Mouse (Mus musculus) testis, adult 2 months (tissue): ENCODE results near the gene Slc11a2. TPM values are rescaled to one million over a fixed set of nuclear protein-coding genes. Genes with fewer than 3 reads are reported as not detected.
"Not testable (repeated sequence)": the region's sequence is repeated elsewhere in the genome, so short reads cannot be mapped to it uniquely, and the experiment has no call there.

Experiments used
- H3K27ac ChIP-seq: fragments of 200-500 bp; 2 replicates; pipeline ENCODE4 v1.5.1; 2012; ENCODE audit warnings: low read depth, low read length; ENCODE audit not compliant: control insufficient read depth, insufficient read depth
- H3K27me3 ChIP-seq: fragments of 200-500 bp; 2 replicates; pipeline ENCODE4 v1.6.1; 2012; ENCODE audit warnings: mild to moderate bottlenecking, low read length, moderate library complexity; ENCODE audit not compliant: control insufficient read depth, insufficient read depth
- H3K36me3 ChIP-seq: fragments of 200-500 bp; 2 replicates; pipeline ENCODE4 v1.6.1; 2012; ENCODE audit warnings: mild to moderate bottlenecking, low read length; ENCODE audit not compliant: control insufficient read depth, insufficient read depth
- H3K4me1 ChIP-seq: fragments of 200-500 bp; 2 replicates; pipeline ENCODE4 v1.6.1; 2012; ENCODE audit warnings: low read length; ENCODE audit not compliant: control insufficient read depth, insufficient read depth
- H3K4me3 ChIP-seq: fragments of 200-500 bp; 2 replicates; pipeline ENCODE4 v1.5.1; 2012; ENCODE audit warnings: low read depth, mild to moderate bottlenecking, low read length, moderate library complexity, mixed read lengths; ENCODE audit not compliant: control insufficient read depth
- CTCF ChIP-seq: fragments of 200-500 bp; IDR thresholded peaks from 2 replicates; pipeline ENCODE4 v1.5.1; 2012; ENCODE audit warnings: low read depth, mild to moderate bottlenecking, inconsistent platforms, low read length, moderate library complexity; ENCODE audit not compliant: control insufficient read depth, insufficient read depth, insufficient replicate concordance
- POLR2A ChIP-seq: fragments of 200-500 bp; IDR thresholded peaks from 2 replicates; pipeline ENCODE4 v1.6.1; 2012; ENCODE audit warnings: low read depth, mild to moderate bottlenecking, inconsistent platforms, low read length, moderate library complexity; ENCODE audit not compliant: control insufficient read depth
- polyA plus RNA-seq: library from polyadenylated mRNA; depleted of rRNA; stranded (reverse); fragments of >200 nt; gene quantifications from 2 replicates; pipeline ENCODE4 v1.2.3, GENCODE M21; 2012

Slc11a2 gene
- polyA plus RNA-seq, 1 experiment = 38.4 TPM

DNA sequence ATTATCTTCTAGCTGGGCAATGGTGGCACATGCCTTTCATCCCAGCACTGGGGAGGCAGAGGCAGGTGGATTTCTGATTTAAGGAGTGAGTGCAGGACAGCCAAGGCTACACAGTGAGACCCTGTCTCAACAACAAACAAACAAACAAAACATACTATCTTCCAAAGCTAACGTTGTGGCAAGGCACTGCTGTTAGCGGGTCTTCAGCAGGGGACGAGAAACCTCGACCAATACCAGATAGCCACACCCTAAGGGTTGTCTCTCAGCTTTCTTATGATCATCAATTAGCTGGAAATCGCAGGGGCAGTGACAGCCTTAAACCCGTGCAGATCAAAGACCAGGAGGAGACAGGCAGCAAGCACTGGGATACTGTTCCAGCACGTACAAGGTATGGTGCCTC, 60.6 kb downstream of the Slc11a2 start, which contains the start of gene Higd1c:
TSS of gene Higd1c (plus strand) at position 301 of the 400 bp plus-strand sequence.
- TF ChIP-seq POLR2A (no peak), CTCF (no peak)
- no peaks in the 10 kb centered on the region for H3K4me1 ChIP-seq
- no peaks in the 10 kb centered on the region for H3K36me3 ChIP-seq

DNA sequence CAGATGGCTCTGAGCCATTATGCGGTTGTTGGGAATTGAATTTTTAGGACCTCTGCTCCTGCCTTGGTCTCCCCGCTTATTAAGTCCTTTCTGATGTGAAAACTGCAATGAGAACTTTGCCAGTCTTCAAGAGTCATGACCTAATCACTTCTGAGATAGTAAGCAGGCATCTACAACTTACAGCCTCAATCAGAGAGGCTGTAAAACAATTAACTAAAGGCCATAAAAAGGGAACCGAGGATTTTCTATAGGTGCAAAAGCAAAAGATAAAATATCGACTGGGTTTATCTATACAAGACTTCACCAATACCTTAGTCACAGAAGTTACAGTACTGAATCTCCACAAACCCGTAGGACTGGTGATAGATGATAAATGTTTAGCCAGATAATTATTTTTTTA, 69.0 kb downstream of the Slc11a2 start:
- Histone ChIP-seq H3K27me3 (no peaks in the 10 kb centered on the region), H3K4me1 (no peaks in the 10 kb centered on the region), H3K36me3 (no peaks in the 10 kb centered on the region), H3K27ac (no peak overlapping the region), H3K4me3 (no peak overlapping the region)
- TF ChIP-seq CTCF = no peak
- no peak for TF ChIP-seq POLR2A

More for the DNA sequence above, 60.6 kb downstream of the Slc11a2 start, which contains the start of gene Higd1c:
- Histone ChIP-seq H3K4me3 (no peak within 1 kb of the TSS), H3K27ac (no peak within 1 kb of the TSS), H3K27me3 (no peaks in the 10 kb centered on the region)

DNA sequence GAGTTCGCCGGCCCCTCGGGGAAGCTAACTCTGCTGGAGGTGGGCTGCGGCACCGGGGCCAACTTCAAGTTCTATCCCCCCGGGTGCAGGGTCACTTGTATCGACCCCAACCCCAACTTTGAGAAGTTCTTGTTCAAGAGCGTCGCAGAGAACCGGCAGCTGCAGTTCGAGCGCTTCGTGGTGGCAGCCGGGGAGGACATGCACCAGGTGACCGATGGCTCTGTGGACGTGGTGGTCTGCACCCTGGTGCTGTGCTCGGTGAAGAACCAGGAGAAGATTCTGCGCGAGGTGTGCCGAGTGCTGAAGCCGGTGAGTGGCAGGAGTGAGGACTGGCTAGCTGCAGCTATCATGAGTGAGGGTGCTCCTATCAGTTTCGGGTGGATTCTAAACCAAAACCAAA, 71.5 kb downstream of the Slc11a2 start:
- not testable (repeated sequence) for H3K27me3 ChIP-seq, H3K4me3 ChIP-seq, H3K27ac ChIP-seq, H3K36me3 ChIP-seq, H3K4me1 ChIP-seq

DNA sequence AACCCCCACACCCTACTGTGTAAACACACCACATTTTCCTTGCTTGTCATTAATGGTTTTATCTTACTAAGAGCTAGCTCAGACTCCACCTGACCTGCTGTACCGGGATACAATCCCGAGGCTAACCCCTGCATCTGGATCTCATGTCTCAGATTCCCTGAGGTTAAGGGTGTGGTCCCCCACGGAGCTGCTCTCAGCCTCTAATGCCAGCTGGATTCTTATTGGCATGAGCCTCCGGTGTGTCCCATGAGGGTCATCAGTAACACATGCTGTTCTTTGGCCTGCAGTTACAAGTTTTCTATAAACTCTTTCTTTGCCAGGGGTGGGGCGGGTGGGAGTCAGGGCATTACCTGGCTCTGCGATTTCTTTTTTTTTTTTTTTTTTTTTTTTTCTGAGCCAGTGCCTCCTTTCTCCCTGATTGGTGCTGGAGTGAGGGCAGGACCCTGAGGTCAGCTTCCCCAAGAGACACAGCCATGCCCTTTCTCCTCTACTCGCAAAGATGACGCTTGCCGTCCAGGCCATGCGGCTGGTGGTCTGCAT, 72.1 kb downstream of the Slc11a2 start, which contains the start of the genes Methig1 and Mettl7a2:
TSS of gene Methig1 (plus strand) at position 439 of the 540 bp plus-strand sequence.
TSS of gene Mettl7a2 (plus strand) at position 490 of the 540 bp plus-strand sequence.
- Histone ChIP-seq H3K4me3 (no peak within 1 kb of the TSS), H3K36me3 (no peaks in the 10 kb centered on the region), H3K4me1 (no peaks in the 10 kb centered on the region), H3K27me3 (no peaks in the 10 kb centered on the region), H3K27ac (no peak within 1 kb of the TSS)
- TF ChIP-seq CTCF = no peak
- no peak for TF ChIP-seq POLR2A

DNA sequence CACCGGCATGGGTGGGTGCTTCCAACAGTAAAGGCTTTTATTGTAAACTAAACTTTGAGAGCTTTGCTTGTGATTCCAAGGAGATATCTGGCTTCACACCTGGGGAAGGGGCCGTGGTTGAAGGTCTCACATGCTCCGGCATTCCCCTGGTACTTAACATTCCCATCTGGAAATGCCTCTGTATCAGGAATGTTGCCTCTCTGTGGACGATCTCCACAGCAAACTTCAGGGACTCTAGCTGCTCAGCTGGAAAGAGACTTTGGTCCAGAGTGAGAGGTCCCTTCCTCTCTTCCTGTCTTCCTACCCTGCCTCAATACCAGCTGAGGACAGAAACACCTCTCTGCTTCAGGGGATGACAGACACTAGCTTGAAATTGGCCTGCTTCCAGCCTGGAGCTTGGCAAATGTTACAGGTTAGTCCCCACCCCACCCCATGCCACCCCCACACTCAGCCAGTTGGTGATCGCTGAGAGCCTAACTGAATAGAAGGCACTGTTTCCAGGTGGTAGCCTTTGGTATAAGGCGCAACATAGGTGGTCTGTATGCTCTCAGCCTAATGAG, 73.3 kb downstream of the Slc11a2 start:
- TF ChIP-seq CTCF (no peak), POLR2A (no peak)
- H3K27me3 ChIP-seq = no peaks in the 10 kb centered on the region
- H3K36me3 ChIP-seq = no peaks in the 10 kb centered on the region
- no peak overlapping the region for H3K4me3 ChIP-seq
- no peaks in the 10 kb centered on the region; the same call in 1 of the 2 replicates for H3K4me1 ChIP-seq
- H3K27ac ChIP-seq = no peak overlapping the region

DNA sequence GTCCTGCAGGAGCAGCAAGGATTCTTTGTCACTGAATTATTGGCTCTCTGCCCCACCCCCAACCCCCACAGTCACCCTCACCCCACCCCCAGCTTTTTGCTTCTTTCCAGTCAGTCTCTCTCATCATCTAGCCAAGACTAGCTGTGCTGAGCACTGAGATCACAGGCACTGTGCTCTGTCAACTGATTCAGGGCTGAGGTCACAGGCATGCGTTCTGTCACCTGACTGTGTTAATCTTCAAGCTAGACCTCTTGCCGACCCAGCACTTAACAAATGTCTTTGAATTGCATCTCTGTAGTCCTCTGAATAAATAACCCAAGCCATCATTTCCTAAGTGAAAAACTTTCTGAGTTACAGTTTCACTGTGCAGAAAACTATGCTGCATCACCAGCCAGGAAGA, 75.4 kb downstream of the Slc11a2 start:
- TF ChIP-seq POLR2A (no peak), CTCF (no peak)
- H3K27ac ChIP-seq = no peak overlapping the region
- H3K27me3 ChIP-seq = no peaks in the 10 kb centered on the region
- no peaks in the 10 kb centered on the region; the same call in 1 of the 2 replicates for H3K4me1 ChIP-seq
- H3K36me3 ChIP-seq = no peaks in the 10 kb centered on the region
- no peak overlapping the region for H3K4me3 ChIP-seq

DNA sequence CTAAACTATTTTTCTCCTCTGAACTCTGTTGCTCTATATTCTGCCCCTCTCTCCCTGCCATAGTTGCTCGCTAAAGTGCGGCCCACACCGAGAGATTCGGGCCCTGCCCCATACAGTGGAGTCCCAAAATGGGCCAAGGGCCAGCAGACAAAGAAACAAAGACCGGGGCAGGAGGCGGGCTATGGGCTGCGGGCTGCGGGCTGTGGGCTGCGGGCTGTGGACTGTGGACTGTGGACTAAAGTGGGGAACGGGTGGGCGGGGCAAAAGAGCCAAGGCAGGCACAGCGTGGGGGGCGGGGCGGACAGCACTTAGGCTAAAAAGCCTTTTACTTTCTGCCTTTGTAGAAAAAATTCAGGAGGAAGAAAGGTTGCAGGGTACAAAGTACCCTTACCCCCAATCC, 78.1 kb downstream of the Slc11a2 start:
- Histone ChIP-seq H3K27ac (no peak overlapping the region), H3K36me3 (no peaks in the 10 kb centered on the region), H3K4me1 (no peaks in the 10 kb centered on the region; the same call in 1 of the 2 replicates), H3K4me3 (no peak overlapping the region), H3K27me3 (no peaks in the 10 kb centered on the region)
- no peak for TF ChIP-seq POLR2A
- no peak for TF ChIP-seq CTCF

DNA sequence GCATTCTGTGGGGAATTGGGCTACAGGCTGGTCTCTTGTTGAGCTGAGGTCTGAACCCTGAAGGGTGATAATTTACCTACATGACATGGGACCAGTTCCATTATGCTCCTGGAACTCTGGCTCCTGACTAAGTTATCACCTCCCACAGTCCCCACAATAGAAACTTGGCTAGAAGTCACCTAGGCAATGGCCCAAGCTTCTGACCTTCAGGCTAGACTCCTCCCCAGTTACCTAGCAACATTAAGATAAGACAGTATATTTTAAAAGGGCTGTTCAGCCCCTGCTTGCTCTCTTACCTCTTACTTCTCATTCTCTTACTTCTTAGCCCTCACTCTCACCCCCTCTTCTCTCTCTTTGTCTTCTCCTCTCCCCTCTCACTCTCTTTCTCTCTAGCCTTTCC, 79.4 kb downstream of the Slc11a2 start:
- H3K4me3 ChIP-seq = no peak overlapping the region
- H3K4me1 ChIP-seq = no peaks in the 10 kb centered on the region; the same call in 1 of the 2 replicates
- TF ChIP-seq CTCF (no peak), POLR2A (no peak)
- H3K27me3 ChIP-seq = no peaks in the 10 kb centered on the region
- H3K27ac ChIP-seq = no peak overlapping the region
- H3K36me3 ChIP-seq = no peaks in the 10 kb centered on the region

DNA sequence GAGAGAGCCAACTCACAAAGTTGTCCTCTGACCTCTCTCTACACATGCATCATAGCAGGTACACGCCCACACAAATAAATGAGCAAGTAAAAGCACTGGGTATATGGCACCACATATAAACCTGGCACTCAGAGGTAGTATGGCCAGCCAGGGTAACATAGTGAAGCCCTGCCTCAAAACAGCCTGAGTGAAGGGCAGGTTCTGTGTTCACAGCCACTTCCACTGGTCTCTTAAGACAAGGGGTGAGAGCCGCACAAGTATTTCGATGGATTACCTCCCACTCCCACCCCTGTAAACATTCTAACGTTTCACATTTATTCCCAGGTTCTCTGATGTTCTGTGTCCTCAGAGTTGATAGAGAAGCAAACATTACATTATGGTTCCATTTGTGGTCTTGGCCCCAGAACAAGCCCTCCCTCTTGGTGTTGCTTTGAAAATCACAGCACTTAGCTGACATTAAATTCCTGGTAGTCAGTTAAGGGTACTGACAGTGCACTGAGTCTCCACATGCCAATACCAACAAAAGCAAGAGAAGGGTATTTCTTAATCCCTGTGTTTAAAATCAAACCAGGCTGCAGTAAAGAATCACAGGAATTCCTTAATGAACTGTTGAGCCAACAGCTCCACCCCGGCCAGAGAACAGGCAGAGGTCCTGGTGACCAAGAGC, 83.4 kb downstream of the Slc11a2 start:
- not testable (repeated sequence) for H3K4me3 ChIP-seq, H3K27ac ChIP-seq

More for the DNA sequence above, 83.4 kb downstream of the Slc11a2 start:
- H3K36me3 ChIP-seq, H3K4me1 ChIP-seq, H3K27me3 ChIP-seq: not testable (repeated sequence)
